In genomic region chr7:68329000-68329399, GRCm38 (mm10) we compare ENCODE assay signal across 17 mouse cellular contexts. TPM values are rescaled to one million over a fixed set of nuclear protein-coding genes. Genes with fewer than 3 reads are reported as not detected.
"Had no signal": no experiment of that assay in that cellular context is flagged by ENCODE, and none has a peak within 500 bp of the region (broad histone marks: within the 10 kb centered on the region; RNA-seq: fewer than 3 reads in every experiment).

No protein-coding gene starts in this region.

- H3K27ac ChIP-seq: left cerebral cortex, adult 2 months; limb, embryonic 10.5 days; liver, embryonic 15.5 days; macrophage; midbrain, embryonic 15.5 days; neural tube, embryonic 13.5 days; stomach, embryonic 15.5 days had no signal

- H3K9me3 ChIP-seq: limb, embryonic 10.5 days; liver, embryonic 15.5 days; megakaryocyte, embryonic 14.5 days; midbrain, embryonic 15.5 days; neural tube, embryonic 13.5 days; stomach, embryonic 15.5 days had no signal

- DNase-seq: kidney, adult 18-20 months; kidney, postnatal 14 days; lung, adult 2 months; lung, postnatal 10 days; retina, postnatal 1 day; right cerebral cortex, postnatal 4 days; spleen, adult 18-20 months had no signal

- H3K36me3 ChIP-seq: limb, embryonic 10.5 days; liver, embryonic 15.5 days; midbrain, embryonic 15.5 days; neural tube, embryonic 13.5 days; stomach, embryonic 15.5 days had no signal

- H3K27me3 ChIP-seq: liver, embryonic 15.5 days; megakaryocyte, embryonic 14.5 days; midbrain, embryonic 15.5 days; neural tube, embryonic 13.5 days; stomach, embryonic 15.5 days had no signal

- H3K9ac ChIP-seq: liver, embryonic 15.5 days; midbrain, embryonic 15.5 days; neural tube, embryonic 13.5 days; stomach, embryonic 15.5 days had no signal

- H3K4me2 ChIP-seq: liver, embryonic 11.5 days; liver, embryonic 15.5 days; midbrain, embryonic 11.5 days; midbrain, embryonic 15.5 days; neural tube, embryonic 13.5 days; stomach, embryonic 15.5 days had no signal

- H3K4me3 ChIP-seq: left cerebral cortex, adult 2 months; limb, embryonic 10.5 days; liver, embryonic 15.5 days; megakaryocyte, embryonic 14.5 days; midbrain, embryonic 15.5 days; neural tube, embryonic 13.5 days; stomach, embryonic 15.5 days had no signal

- ATAC-seq: midbrain, embryonic 15.5 days had no signal

- H3K4me1 ChIP-seq: liver, embryonic 15.5 days; midbrain, embryonic 15.5 days; neural tube, embryonic 13.5 days; stomach, embryonic 15.5 days had no signal

RNA-seq across cellular contexts. Expression of gene Fam169b, which starts 55.4 kb away (rescaled TPM):
- polyA plus RNA-seq: midbrain, embryonic 15.5 days had no signal
